Mouse (Mus musculus): ENCODE data around the gene Lrrc15.

The Lrrc15 gene

GRCm38 (mm10) chr16:30282844-30283495 lies at the start of gene Lrrc15:
TSS of gene Lrrc15 (minus strand) at chr16:30283256.
- no peak for DNase-seq (ENCODE audit: low spot score in 2 of 2)

GRCm38 (mm10) chr16:30314236-30314635 lies 31.2 kb upstream of the Lrrc15 start:
- DNase-seq (ENCODE audit: low spot score in 2 of 2), result no peak

- no peak for DNase-seq (ENCODE audit: low spot score in 2 of 2)
These were observed 27.6 kb upstream of the Lrrc15 start, which contains the start of gene Gp5 for GRCm38 (mm10) chr16:30310647-30311046. TSS of gene Gp5 (minus strand) at chr16:30310779.

GRCm38 (mm10) chr16:30310171-30310515 lies 27.1 kb upstream of the Lrrc15 start:
- no peak for DNase-seq (ENCODE audit: low spot score in 2 of 2)

GRCm38 (mm10) chr16:30309395-30310170 lies 26.5 kb upstream of the Lrrc15 start:
- DNase-seq (ENCODE audit: low spot score in 2 of 2), result no peak

- DNase-seq (ENCODE audit: low spot score in 2 of 2), result peak in 1 of 2 experiments; percentile 33
These were observed 25.7 kb upstream of the Lrrc15 start for GRCm38 (mm10) chr16:30308616-30309394.

GRCm38 (mm10) chr16:30307961-30308615 lies 25.0 kb upstream of the Lrrc15 start:
- no peak for DNase-seq (ENCODE audit: low spot score in 2 of 2)

- no peak for DNase-seq (ENCODE audit: low spot score in 2 of 2)
These were observed 24.2 kb upstream of the Lrrc15 start for GRCm38 (mm10) chr16:30307306-30307705.

- no peak for DNase-seq (ENCODE audit: low spot score in 2 of 2)
These were observed 23.0 kb upstream of the Lrrc15 start for GRCm38 (mm10) chr16:30306102-30306501.

- DNase-seq (ENCODE audit: low spot score in 2 of 2), result no peak
These were observed 21.2 kb upstream of the Lrrc15 start for GRCm38 (mm10) chr16:30304236-30304635.

- DNase-seq (ENCODE audit: low spot score in 2 of 2), result no peak
These were observed 20.4 kb upstream of the Lrrc15 start for GRCm38 (mm10) chr16:30303411-30303810.

GRCm38 (mm10) chr16:30302686-30303085 lies 19.6 kb upstream of the Lrrc15 start:
- DNase-seq (ENCODE audit: low spot score in 2 of 2), result no peak

- DNase-seq (ENCODE audit: low spot score in 2 of 2), result no peak
These were observed 16.7 kb upstream of the Lrrc15 start for GRCm38 (mm10) chr16:30299711-30300277.

GRCm38 (mm10) chr16:30297450-30297849 lies 14.4 kb upstream of the Lrrc15 start:
- no peak for DNase-seq (ENCODE audit: low spot score in 2 of 2)

GRCm38 (mm10) chr16:30296601-30297275 lies 13.7 kb upstream of the Lrrc15 start:
- DNase-seq (ENCODE audit: low spot score in 2 of 2), result no peak

GRCm38 (mm10) chr16:30295106-30295505 lies 12.1 kb upstream of the Lrrc15 start:
- no peak for DNase-seq (ENCODE audit: low spot score in 2 of 2)

GRCm38 (mm10) chr16:30290436-30290835 lies 7.4 kb upstream of the Lrrc15 start:
- DNase-seq (ENCODE audit: low spot score in 2 of 2), result no peak

- no peak for DNase-seq (ENCODE audit: low spot score in 2 of 2)
These were observed 2.6 kb upstream of the Lrrc15 start for GRCm38 (mm10) chr16:30285701-30286100.

GRCm38 (mm10) chr16:30283743-30284337 lies 784 bp upstream of the Lrrc15 start:
- peak in 1 of 2 experiments; percentile 60 for DNase-seq (ENCODE audit: low spot score in 2 of 2)

- DNase-seq (ENCODE audit: low spot score in 2 of 2), result no peak
These were observed 2.3 kb downstream of the Lrrc15 start for GRCm38 (mm10) chr16:30280676-30281297.
